Mouse (Mus musculus) forebrain, embryonic 11.5 days (tissue): ENCODE data around the gene Ccdc162. TPM values are rescaled to one million over a fixed set of nuclear protein-coding genes. Genes with fewer than 3 reads are reported as not detected.

Experiments used
- microRNA-seq: library from miRNA; unstranded; fragments of <30 nt; microRNA quantifications from one replicate; pipeline ENCODE4, GENCODE M21; 2016; ENCODE audit not compliant: insufficient number of aligned reads
- polyA plus RNA-seq: library from polyadenylated mRNA; unstranded; fragments of >200 nt; fragmentation: Nextera tagmentation; extraction: Ambion mirVana; gene quantifications from 2 replicates; pipeline ENCODE4 v1.2.1, GENCODE M21; 2014

The Ccdc162 gene
- polyA plus RNA-seq, 1 experiment from 2014 or later, result 0.80 TPM

Small RNAs within 50 kb of the gene (microRNA-seq; reads per million reads assigned to microRNA genes)
- gene Mir3473b, result not detected

Other genes starting within 250 kb of the Ccdc162 start
- gene Mical1, start 240.3 kb downstream of the Ccdc162 start, polyA plus RNA-seq, result 41.5 and 50.9 TPM in 2 replicates
- 50.7 and 56.7 TPM in 2 replicates for gene Smpd2, start 226.3 kb downstream of the Ccdc162 start, polyA plus RNA-seq
- gene Ppil6, start 226.2 kb downstream of the Ccdc162 start, polyA plus RNA-seq, result 0.65 and 0.98 TPM in 2 replicates
- 125 and 138 TPM in 2 replicates for gene Cd164, start 197.2 kb downstream of the Ccdc162 start, polyA plus RNA-seq
- 25.8 and 27.1 TPM in 2 replicates for gene Cep57l1, start 93.2 kb upstream of the Ccdc162 start, polyA plus RNA-seq
- 22.3 and 22.5 TPM in 2 replicates for gene Sesn1, start 93.3 kb upstream of the Ccdc162 start, polyA plus RNA-seq